Mouse (Mus musculus) megakaryocyte, embryonic 14.5 days (primary cell): Measurements from ENCODE around the gene Aldh1a3.

Experiments used
- FLI1 ChIP-seq: IDR thresholded peaks from 2 replicates; pipeline ENCODE4 v1.6.1; 2012; ENCODE audit warnings: low read length, inconsistent platforms, mixed read lengths
- GATA1 ChIP-seq: IDR thresholded peaks from 3 replicates; pipeline ENCODE4 v1.6.1; 2012; ENCODE audit warnings: mixed read lengths, low read length, inconsistent platforms, borderline replicate concordance

- no peak for TF ChIP-seq GATA1
- no peak for TF ChIP-seq FLI1
Observed at GRCm38 (mm10) chr7:66351074-66351473, 76.2 kb downstream of the Aldh1a3 start.
